34 mouse cellular contexts compared by ENCODE assay signal in the genomic region with DNA sequence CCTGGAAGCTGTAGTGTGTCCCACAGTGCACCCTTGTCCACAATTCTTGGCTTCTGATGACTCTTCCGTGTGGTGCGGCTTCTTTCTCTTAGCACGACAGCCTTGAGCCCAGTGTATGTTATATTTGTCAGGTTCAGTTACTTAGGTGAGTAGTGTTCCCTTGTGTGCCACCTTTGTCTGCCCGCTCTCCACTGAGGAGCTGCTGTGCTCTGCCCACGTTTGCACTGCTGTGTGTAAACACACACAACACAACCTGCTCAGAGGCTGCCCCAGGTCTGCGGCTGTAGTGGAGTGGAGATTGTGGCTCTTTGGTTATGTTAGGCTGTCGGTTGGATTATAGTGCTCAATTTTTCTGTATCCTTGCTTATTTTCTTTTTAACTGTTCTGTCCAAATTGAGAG. TPM values are rescaled to one million over a fixed set of nuclear protein-coding genes. Genes with fewer than 3 reads are reported as not detected.
"Had no signal": no experiment of that assay in that cellular context is flagged by ENCODE, and none has a peak within 500 bp of the region (broad histone marks: within the 10 kb centered on the region; RNA-seq: fewer than 3 reads in every experiment).

No protein-coding gene starts in this region.

- H3K4me1 ChIP-seq: embryonic facial prominence, embryonic 10.5 days; embryonic facial prominence, embryonic 12.5 days; embryonic facial prominence, embryonic 13.5 days; embryonic facial prominence, embryonic 15.5 days; forebrain, embryonic 12.5 days had no signal

- H3K4me3 ChIP-seq: embryonic facial prominence, embryonic 10.5 days; embryonic facial prominence, embryonic 12.5 days; embryonic facial prominence, embryonic 13.5 days; embryonic facial prominence, embryonic 15.5 days; erythroblast, embryonic 14.5 days; forebrain, embryonic 10.5 days; forebrain, embryonic 12.5 days; forebrain, embryonic 13.5 days; forebrain, embryonic 15.5 days; gastrocnemius, adult 2 months; heart, adult 2 months had no signal

- H3K9ac ChIP-seq: embryonic facial prominence, embryonic 12.5 days; embryonic facial prominence, embryonic 13.5 days; embryonic facial prominence, embryonic 15.5 days; forebrain, embryonic 12.5 days; forebrain, embryonic 13.5 days; forebrain, embryonic 15.5 days; forebrain, postnatal 0 days had no signal

- ATAC-seq: forebrain, embryonic 13.5 days; forebrain, embryonic 14.5 days; forebrain, embryonic 15.5 days; forebrain, embryonic 16.5 days; forebrain, postnatal 0 days had no signal

- H3K27me3 ChIP-seq: embryonic facial prominence, embryonic 12.5 days; embryonic facial prominence, embryonic 13.5 days; embryonic facial prominence, embryonic 15.5 days; forebrain, embryonic 12.5 days; forebrain, embryonic 13.5 days; forebrain, embryonic 15.5 days had no signal

- H3K9me3 ChIP-seq: embryonic facial prominence, embryonic 10.5 days; embryonic facial prominence, embryonic 12.5 days; embryonic facial prominence, embryonic 13.5 days; embryonic facial prominence, embryonic 15.5 days; forebrain, embryonic 10.5 days; forebrain, embryonic 12.5 days; forebrain, embryonic 13.5 days; forebrain, embryonic 15.5 days had no signal

- DNase-seq: cerebellum, adult 2 months; cerebellum, adult 8-10 months; cerebellum, adult 9-10 months; cerebellum, adult 9-11 months; cerebellum, postnatal 10 days; cerebellum, postnatal 14 days; cerebellum, postnatal 25 days; cerebellum, postnatal 36 days; embryo, embryonic 11 days; forebrain, postnatal 0 days; gastrocnemius, adult 2 months; gastrocnemius, postnatal 10 days; gastrocnemius, postnatal 14 days; gastrocnemius, postnatal 25 days; gastrocnemius, postnatal 36 days; heart, adult 18-20 months; heart, adult 2 months had no signal

- H3K27ac ChIP-seq: embryonic facial prominence, embryonic 10.5 days; embryonic facial prominence, embryonic 12.5 days; embryonic facial prominence, embryonic 13.5 days; embryonic facial prominence, embryonic 15.5 days; forebrain, embryonic 10.5 days; forebrain, embryonic 12.5 days; forebrain, embryonic 13.5 days; forebrain, embryonic 15.5 days; gastrocnemius, adult 2 months; heart, adult 2 months had no signal

- H3K4me2 ChIP-seq: embryonic facial prominence, embryonic 12.5 days; embryonic facial prominence, embryonic 13.5 days; embryonic facial prominence, embryonic 15.5 days; forebrain, embryonic 12.5 days; forebrain, embryonic 13.5 days; forebrain, embryonic 15.5 days had no signal

RNA-seq across cellular contexts. Expression of a gene that starts 24.6 kb away (rescaled TPM):
- total RNA-seq: common myeloid progenitor, adult 5-6 weeks; gastrocnemius, adult 18-20 months; gastrocnemius, adult 2 months; gastrocnemius, adult 8-10 months; gastrocnemius, postnatal 10 days; gastrocnemius, postnatal 14 days; gastrocnemius, postnatal 25 days; gastrocnemius, postnatal 36 days; gastrocnemius, postnatal 4 days; granulocyte monocyte progenitor cell, adult 5-6 weeks; heart, adult 18-20 months; heart, adult 2 months had no signal
- polyA plus RNA-seq: erythroblast, embryonic 14.5 days; forebrain, embryonic 10.5 days; forebrain, embryonic 11.5 days; heart, adult 2 months had no signal
